Mouse (Mus musculus): Measurements from ENCODE around the gene Dtx3l. TPM values are rescaled to one million over a fixed set of nuclear protein-coding genes. Genes with fewer than 3 reads are reported as not detected.
"Not testable (repeated sequence)": the region's sequence is repeated elsewhere in the genome, so short reads cannot be mapped to it uniquely, and the experiment has no call there.

The Dtx3l gene
- 1 to 10 TPM; 6.8 to 9.8 TPM for total RNA-seq (2021)
- long read RNA-seq, experiment 1, full-length matches to known transcripts, result 3 of 3 reads
- long read RNA-seq, experiment 1, partial matches to known transcripts, result 0 of 3 reads
- long read RNA-seq, experiment 1, other reads (novel, unspliced or antisense), result 0 of 3 reads
- long read RNA-seq, experiment 2, full-length matches to known transcripts, result 1 of 3 reads
- long read RNA-seq, experiment 2, partial matches to known transcripts, result 0 of 3 reads
- long read RNA-seq, experiment 2, other reads (novel, unspliced or antisense), result 2 of 3 reads

GRCm38 (mm10) chr16:35938211-35939151 is at the start of gene Dtx3l, which contains the start of gene Parp9:
Dtx3l (minus strand) TSS chr16:35939151.
Parp9 (plus strand) TSS chr16:35938470.
- peak; percentile 57 to 63 for DNase-seq (ENCODE audit: low spot score in 2 of 2)

- DNase-seq (ENCODE audit: low spot score in 2 of 2), result no peak
Observed at GRCm38 (mm10) chr16:35987930-35988329, 49.0 kb upstream of the Dtx3l start.

- DNase-seq (ENCODE audit: low spot score in 2 of 2), result no peak
Observed at GRCm38 (mm10) chr16:35984471-35984870, 45.5 kb upstream of the Dtx3l start.

GRCm38 (mm10) chr16:35983517-35984101 is 44.7 kb upstream of the Dtx3l start:
- peak in 1 of 2 experiments; percentile 64 for DNase-seq (ENCODE audit: low spot score in 2 of 2)

- peak; percentile 93 for DNase-seq (ENCODE audit: low spot score in 2 of 2)
Observed at GRCm38 (mm10) chr16:35982902-35983516, 44.1 kb upstream of the Dtx3l start.

GRCm38 (mm10) chr16:35982506-35982901 is 43.6 kb upstream of the Dtx3l start:
- no peak for DNase-seq (ENCODE audit: low spot score in 2 of 2)

- DNase-seq (ENCODE audit: low spot score in 2 of 2), result peak; percentile 100
Observed at GRCm38 (mm10) chr16:35981363-35981821, 42.4 kb upstream of the Dtx3l start.

GRCm38 (mm10) chr16:35978450-35978849 is 39.5 kb upstream of the Dtx3l start, which contains the start of gene Kpna1:
Kpna1 (plus strand) TSS chr16:35978750.
- DNase-seq (ENCODE audit: low spot score in 2 of 2), result not testable (repeated sequence)

GRCm38 (mm10) chr16:35974021-35974420 is 35.1 kb upstream of the Dtx3l start:
- DNase-seq (ENCODE audit: low spot score in 2 of 2), result no peak

- no peak for DNase-seq (ENCODE audit: low spot score in 2 of 2)
Observed at GRCm38 (mm10) chr16:35968149-35968548, 29.2 kb upstream of the Dtx3l start.

- no peak for DNase-seq (ENCODE audit: low spot score in 2 of 2)
Observed at GRCm38 (mm10) chr16:35967319-35967718, 28.4 kb upstream of the Dtx3l start.

GRCm38 (mm10) chr16:35966411-35967115 is 27.6 kb upstream of the Dtx3l start:
- no peak for DNase-seq (ENCODE audit: low spot score in 2 of 2)

GRCm38 (mm10) chr16:35965991-35966390 is 27.0 kb upstream of the Dtx3l start:
- not testable (repeated sequence) for DNase-seq (ENCODE audit: low spot score in 2 of 2)

GRCm38 (mm10) chr16:35952628-35953130 is 13.7 kb upstream of the Dtx3l start:
- DNase-seq (ENCODE audit: low spot score in 2 of 2), result no peak

- no peak for DNase-seq (ENCODE audit: low spot score in 2 of 2)
Observed at GRCm38 (mm10) chr16:35951216-35951615, 12.3 kb upstream of the Dtx3l start.

- DNase-seq (ENCODE audit: low spot score in 2 of 2), result no peak
Observed at GRCm38 (mm10) chr16:35949264-35949663, 10.3 kb upstream of the Dtx3l start.

- no peak for DNase-seq (ENCODE audit: low spot score in 2 of 2)
Observed at GRCm38 (mm10) chr16:35941382-35941781, 2.4 kb upstream of the Dtx3l start.

- DNase-seq (ENCODE audit: low spot score in 2 of 2), result peak; percentile 80 to 84
Observed at GRCm38 (mm10) chr16:35939690-35940089, 739 bp upstream of the Dtx3l start.

GRCm38 (mm10) chr16:35939261-35939660 is 310 bp upstream of the Dtx3l start:
- peak in 1 of 2 experiments; percentile 10 for DNase-seq (ENCODE audit: low spot score in 2 of 2)

GRCm38 (mm10) chr16:35933181-35933580 is 5.8 kb downstream of the Dtx3l start:
- DNase-seq (ENCODE audit: low spot score in 2 of 2), result no peak

All from adrenal gland, adult 18-20 months (tissue).